Mouse (Mus musculus): ENCODE measurements at regions not wholly inside any gene's neighbourhood (a gene's known extent, or its start where the extent isn't known, plus 50 kb on each side); places are given as distances from the start of the nearest gene placed in this dataset.

DNA sequence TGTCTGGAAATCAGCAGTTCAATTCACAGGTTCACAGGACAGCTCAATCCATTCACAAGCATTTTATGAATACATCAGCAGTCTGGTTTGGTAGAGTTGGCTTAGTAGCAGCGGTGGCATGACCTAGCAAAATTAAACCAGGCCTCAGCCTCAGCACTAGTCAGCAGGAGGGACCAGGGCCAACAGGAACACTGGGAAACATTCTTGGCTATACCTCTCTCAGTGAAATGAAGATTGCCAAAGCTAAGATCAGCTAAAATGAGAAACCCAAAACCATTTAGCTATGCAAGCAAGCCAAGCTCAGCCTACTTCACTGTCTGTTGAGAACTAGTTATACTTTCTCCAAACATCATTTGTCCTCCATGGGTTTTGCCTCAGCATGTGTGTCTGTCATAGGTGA, 945.3 kb downstream of the Basp1 start:
- WGBS, result 50% methylated on average over 1 of the region's 1 CpGs
- TF ChIP-seq POLR2A (IDR thresholded peaks at IDR 0.05; ENCODE audit: borderline replicate concordance, insufficient read depth, low read length) (no peak), CTCF (IDR thresholded peaks at IDR 0.05; ENCODE audit: borderline replicate concordance, insufficient read depth, low read depth, low read length) (no peak)

DNA sequence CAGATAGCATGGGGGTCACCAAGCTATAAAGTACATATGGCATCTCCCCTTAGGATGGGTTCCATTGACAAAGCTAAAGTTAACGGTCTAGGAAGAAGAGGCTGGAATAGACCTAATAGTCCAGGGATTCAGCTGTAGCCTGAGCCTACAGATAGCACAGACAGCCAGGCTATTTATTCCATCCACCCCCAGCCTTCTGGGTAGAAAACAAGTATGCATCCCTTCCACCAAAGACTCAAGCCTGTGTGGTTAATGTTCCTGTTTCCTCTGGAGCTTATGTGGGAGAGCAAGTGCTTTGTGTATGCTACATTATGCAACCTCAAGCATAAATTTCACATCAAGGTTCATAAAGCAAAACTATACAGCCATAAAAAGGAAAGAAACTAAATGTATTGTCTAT, 955.8 kb downstream of the Basp1 start:
- DNase-seq, result no peak
- H3K4me3 ChIP-seq (replicated peaks; ENCODE audit: insufficient read depth, low read depth, low read length), result no peak overlapping the region
- H3K27ac ChIP-seq (ENCODE audit: insufficient read depth, low read length), result no peak overlapping the region
- WGBS, result 94% methylated on average over 1 of the region's 1 CpGs
- H3K4me1 ChIP-seq (ENCODE audit: control insufficient read depth, insufficient read depth, low read length), result no peaks in the 10 kb centered on the region
- TF ChIP-seq CTCF (IDR thresholded peaks at IDR 0.05; ENCODE audit: borderline replicate concordance, insufficient read depth, low read depth, low read length) (no peak), POLR2A (IDR thresholded peaks at IDR 0.05; ENCODE audit: borderline replicate concordance, insufficient read depth, low read length) (no peak)
- H3K27me3 ChIP-seq (ENCODE audit: control insufficient read depth, insufficient read depth, low read length), result no peaks in the 10 kb centered on the region

More for the DNA sequence above, 945.3 kb downstream of the Basp1 start:
- Histone ChIP-seq H3K27ac (ENCODE audit: insufficient read depth, low read length) (no peak overlapping the region), H3K4me1 (ENCODE audit: control insufficient read depth, insufficient read depth, low read length) (no peaks in the 10 kb centered on the region), H3K27me3 (ENCODE audit: control insufficient read depth, insufficient read depth, low read length) (no peaks in the 10 kb centered on the region), H3K4me3 (replicated peaks; ENCODE audit: insufficient read depth, low read depth, low read length) (no peak overlapping the region)
- DNase-seq, result no peak

DNA sequence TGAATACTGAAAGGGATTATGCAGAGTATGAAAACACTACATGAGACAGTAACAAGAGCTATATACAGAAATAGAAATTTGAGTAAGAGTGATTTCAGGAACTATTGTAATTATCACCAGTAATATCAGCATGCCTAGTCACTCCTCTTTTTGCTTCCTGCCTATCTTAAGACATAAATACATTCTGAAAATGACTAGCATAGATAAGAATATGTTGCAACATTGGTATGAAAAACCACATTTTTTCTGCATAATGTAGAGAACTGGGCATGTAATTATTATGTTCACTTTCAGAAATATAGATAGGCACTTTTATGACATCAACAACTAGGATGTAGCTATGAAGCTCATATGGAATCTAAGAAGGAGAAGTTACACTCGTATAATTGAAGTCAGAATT, 980.5 kb downstream of the Basp1 start:
- Histone ChIP-seq H3K4me3 (replicated peaks; ENCODE audit: insufficient read depth, low read depth, low read length) (no peak overlapping the region), H3K27ac (ENCODE audit: insufficient read depth, low read length) (no peak overlapping the region), H3K27me3 (ENCODE audit: control insufficient read depth, insufficient read depth, low read length) (no peaks in the 10 kb centered on the region), H3K4me1 (ENCODE audit: control insufficient read depth, insufficient read depth, low read length) (no peaks in the 10 kb centered on the region)
- WGBS, result 91% methylated on average over 1 of the region's 1 CpGs
- DNase-seq, result no peak
- TF ChIP-seq POLR2A (IDR thresholded peaks at IDR 0.05; ENCODE audit: borderline replicate concordance, insufficient read depth, low read length) (no peak), CTCF (IDR thresholded peaks at IDR 0.05; ENCODE audit: borderline replicate concordance, insufficient read depth, low read depth, low read length) (no peak)

DNA sequence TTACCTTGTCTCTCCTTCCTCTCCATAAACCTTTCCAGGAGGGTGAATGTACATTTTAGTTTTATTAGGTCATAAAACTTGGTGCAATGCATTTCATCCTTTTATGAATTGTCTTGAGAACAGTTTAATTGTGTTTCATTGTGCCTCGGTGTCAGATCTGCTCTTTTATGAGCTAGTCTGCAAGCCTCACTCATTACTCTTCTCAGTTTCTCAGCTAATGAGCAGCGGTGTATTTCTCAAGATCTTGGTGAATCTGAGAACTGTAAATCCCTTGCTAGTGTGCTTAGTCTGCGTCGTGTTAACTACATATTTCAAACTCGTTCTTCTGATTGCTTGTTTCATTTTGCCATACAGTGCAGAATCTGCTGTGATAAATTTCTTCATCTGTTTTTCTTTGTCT, 984.4 kb downstream of the Basp1 start:
- no peak overlapping the region for H3K4me3 ChIP-seq (replicated peaks; ENCODE audit: insufficient read depth, low read depth, low read length)
- no peaks in the 10 kb centered on the region for H3K4me1 ChIP-seq (ENCODE audit: control insufficient read depth, insufficient read depth, low read length)
- TF ChIP-seq POLR2A (IDR thresholded peaks at IDR 0.05; ENCODE audit: borderline replicate concordance, insufficient read depth, low read length) (no peak), CTCF (IDR thresholded peaks at IDR 0.05; ENCODE audit: borderline replicate concordance, insufficient read depth, low read depth, low read length) (no peak)
- no peak for DNase-seq
- H3K27ac ChIP-seq (ENCODE audit: insufficient read depth, low read length), result no peak overlapping the region
- H3K27me3 ChIP-seq (ENCODE audit: control insufficient read depth, insufficient read depth, low read length), result no peaks in the 10 kb centered on the region
- 89% methylated on average over 5 of the region's 5 CpGs for WGBS

DNA sequence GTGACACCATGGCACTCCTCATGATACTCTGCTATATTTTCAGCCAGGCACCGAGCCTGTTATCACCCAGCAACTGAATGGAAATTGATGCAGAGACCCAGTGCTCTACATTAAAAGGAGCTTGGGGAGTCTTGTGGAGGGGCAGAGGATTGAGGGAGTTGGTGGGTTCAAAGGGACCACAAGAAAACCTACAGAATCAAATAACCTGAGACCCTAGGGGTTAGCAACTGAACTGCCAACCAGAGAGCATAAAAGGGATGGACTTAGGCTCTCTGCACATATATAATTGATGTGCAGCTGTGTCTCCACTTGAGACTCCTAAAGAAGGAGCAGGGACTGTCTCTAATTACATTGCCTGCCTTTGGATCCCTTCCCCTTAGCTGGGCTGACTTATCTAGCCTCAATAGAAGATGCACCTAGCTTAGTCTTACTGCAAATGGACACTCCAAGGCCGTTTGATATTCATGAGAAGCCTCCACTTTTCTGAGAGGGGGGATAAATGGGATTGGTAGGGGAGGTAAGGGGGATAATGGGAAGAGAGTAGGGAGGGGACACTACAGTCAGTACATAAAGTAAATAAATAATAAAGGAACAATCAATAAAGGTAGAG, 991.1 kb downstream of the Basp1 start:
- WGBS, result 56% methylated on average over 2 of the region's 2 CpGs
- H3K27ac ChIP-seq (ENCODE audit: insufficient read depth, low read length), result no peak overlapping the region
- no peak for DNase-seq
- no peak for TF ChIP-seq POLR2A (IDR thresholded peaks at IDR 0.05; ENCODE audit: borderline replicate concordance, insufficient read depth, low read length)
- no peak for TF ChIP-seq CTCF (IDR thresholded peaks at IDR 0.05; ENCODE audit: borderline replicate concordance, insufficient read depth, low read depth, low read length)
- no peaks in the 10 kb centered on the region for H3K27me3 ChIP-seq (ENCODE audit: control insufficient read depth, insufficient read depth, low read length)
- no peaks in the 10 kb centered on the region for H3K4me1 ChIP-seq (ENCODE audit: control insufficient read depth, insufficient read depth, low read length)
- H3K4me3 ChIP-seq (replicated peaks; ENCODE audit: insufficient read depth, low read depth, low read length), result no peak overlapping the region

DNA sequence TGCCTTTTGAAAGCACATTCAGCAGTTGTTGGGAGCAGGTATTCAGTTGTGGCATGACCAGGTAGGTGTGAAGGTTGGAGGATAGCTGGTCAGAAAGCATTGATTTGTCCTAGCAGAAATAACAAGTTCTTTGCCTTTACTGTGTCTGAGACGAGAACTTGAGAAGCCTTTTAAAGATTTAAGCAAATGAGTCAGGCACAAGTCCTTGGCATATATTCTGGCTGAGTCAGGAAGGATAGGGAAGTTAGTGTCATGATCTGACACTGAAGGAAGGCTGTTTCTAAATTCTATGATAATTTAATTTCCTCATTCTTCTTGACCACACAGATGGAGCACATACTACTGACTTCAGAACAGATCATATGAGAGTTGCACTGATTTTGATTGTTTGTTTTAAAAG, 993.8 kb downstream of the Basp1 start:
- 75% methylated on average over 1 of the region's 1 CpGs for WGBS
- H3K4me3 ChIP-seq (replicated peaks; ENCODE audit: insufficient read depth, low read depth, low read length), result no peak overlapping the region
- DNase-seq, result no peak
- no peaks in the 10 kb centered on the region for H3K27me3 ChIP-seq (ENCODE audit: control insufficient read depth, insufficient read depth, low read length)
- H3K27ac ChIP-seq (ENCODE audit: insufficient read depth, low read length), result no peak overlapping the region
- TF ChIP-seq CTCF (IDR thresholded peaks at IDR 0.05; ENCODE audit: borderline replicate concordance, insufficient read depth, low read depth, low read length), result no peak
- no peak for TF ChIP-seq POLR2A (IDR thresholded peaks at IDR 0.05; ENCODE audit: borderline replicate concordance, insufficient read depth, low read length)
- H3K4me1 ChIP-seq (ENCODE audit: control insufficient read depth, insufficient read depth, low read length), result no peaks in the 10 kb centered on the region

DNA sequence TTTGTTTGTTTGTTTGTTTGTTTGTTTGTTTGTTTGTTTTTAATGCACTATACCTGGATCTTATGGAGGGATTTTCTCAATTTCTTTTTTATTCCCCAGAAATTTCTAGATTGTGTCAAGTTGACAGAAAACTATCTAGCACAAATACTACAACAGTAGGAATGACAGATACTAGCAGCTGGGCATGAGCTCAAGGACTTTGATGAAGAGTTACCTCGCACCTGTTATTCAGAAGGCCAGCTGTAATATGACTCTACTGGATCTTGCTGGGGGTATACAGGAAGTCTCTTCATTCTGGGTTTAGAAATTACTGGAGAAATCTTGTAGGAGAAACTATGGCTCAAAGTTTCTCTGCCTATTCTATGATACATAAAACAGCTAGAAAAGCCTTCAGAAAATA, 994.4 kb downstream of the Basp1 start:
- TF ChIP-seq CTCF (IDR thresholded peaks at IDR 0.05; ENCODE audit: borderline replicate concordance, insufficient read depth, low read depth, low read length), result no peak
- no peak overlapping the region for H3K27ac ChIP-seq (ENCODE audit: insufficient read depth, low read length)
- H3K4me3 ChIP-seq (replicated peaks; ENCODE audit: insufficient read depth, low read depth, low read length), result no peak overlapping the region
- 92% methylated on average over 1 of the region's 1 CpGs for WGBS
- DNase-seq, result no peak
- H3K27me3 ChIP-seq (ENCODE audit: control insufficient read depth, insufficient read depth, low read length), result no peaks in the 10 kb centered on the region
- no peaks in the 10 kb centered on the region for H3K4me1 ChIP-seq (ENCODE audit: control insufficient read depth, insufficient read depth, low read length)

DNA sequence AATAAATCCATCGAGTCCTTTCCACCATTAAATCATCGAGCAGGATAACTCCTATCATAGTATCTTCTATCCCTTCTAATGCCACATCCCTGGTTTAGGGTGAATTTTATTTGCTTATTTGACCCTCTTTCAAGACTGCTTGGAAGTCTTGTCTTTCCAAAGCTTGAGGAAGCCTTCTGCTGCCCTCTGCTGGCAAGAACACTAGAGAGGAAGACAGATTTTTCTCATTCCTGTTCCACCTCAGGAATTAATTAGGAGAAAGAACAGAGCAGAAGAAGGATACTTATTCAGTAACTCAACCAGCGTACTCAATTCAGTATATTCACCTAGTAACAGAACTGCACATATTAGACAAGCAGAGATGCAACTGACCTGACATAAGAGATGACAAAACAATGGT, 1005.9 kb downstream of the Basp1 start:
- Histone ChIP-seq H3K4me1 (ENCODE audit: control insufficient read depth, insufficient read depth, low read length) (no peaks in the 10 kb centered on the region), H3K4me3 (replicated peaks; ENCODE audit: insufficient read depth, low read depth, low read length) (no peak overlapping the region), H3K27me3 (ENCODE audit: control insufficient read depth, insufficient read depth, low read length) (no peaks in the 10 kb centered on the region), H3K27ac (ENCODE audit: insufficient read depth, low read length) (no peak overlapping the region)
- DNase-seq, result peak; percentile 56 to 64
- 60% methylated on average over 3 of the region's 3 CpGs for WGBS
- TF ChIP-seq POLR2A (IDR thresholded peaks at IDR 0.05; ENCODE audit: borderline replicate concordance, insufficient read depth, low read length) (no peak), CTCF (IDR thresholded peaks at IDR 0.05; ENCODE audit: borderline replicate concordance, insufficient read depth, low read depth, low read length) (peak; percentile 39; the same call in 1 of the 2 replicates)
